ENCODE assay signal across 8 mouse cellular contexts in the genomic region with DNA sequence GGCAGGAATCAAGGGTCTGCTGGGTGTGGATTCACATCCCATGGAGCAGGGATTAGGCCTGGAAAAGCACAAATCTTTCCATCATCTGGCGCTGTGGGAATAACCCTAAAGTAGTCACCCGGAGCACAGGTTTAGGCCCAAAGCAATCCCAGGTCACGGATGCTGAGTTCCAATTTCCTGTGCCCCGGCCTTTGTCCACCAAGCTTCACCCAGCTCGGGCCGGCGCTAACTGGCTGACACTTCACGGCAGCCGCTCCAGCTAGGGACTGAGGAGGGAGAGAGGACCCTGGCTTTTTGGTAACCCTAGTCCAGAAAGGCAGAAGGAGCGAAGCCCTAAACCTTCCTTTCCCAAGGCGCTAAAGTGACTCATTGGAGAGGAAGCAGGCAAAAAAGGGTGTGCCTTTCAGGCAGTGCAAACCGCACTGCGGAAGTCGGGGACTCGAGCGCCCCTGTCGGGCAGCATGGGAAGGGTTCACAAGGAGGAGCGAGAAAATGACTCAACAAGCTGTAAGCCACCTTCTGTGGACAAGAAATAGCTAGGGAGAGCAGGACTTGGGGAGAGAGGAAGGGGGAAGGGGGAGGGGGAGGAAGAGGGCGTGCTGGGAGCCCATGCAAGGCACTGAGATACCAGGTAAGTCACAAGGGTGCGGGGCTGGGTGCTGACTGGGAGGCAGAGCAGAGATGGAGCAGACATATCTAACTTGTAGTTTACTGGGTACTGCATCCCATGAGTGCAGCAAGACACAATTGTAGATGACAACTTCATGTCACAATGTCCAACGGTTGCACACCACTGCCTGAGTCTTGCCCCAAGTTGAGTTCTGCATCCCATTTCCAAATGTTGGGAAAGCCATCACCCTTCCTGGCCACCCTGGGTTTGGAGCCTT. TPM values are rescaled to one million over a fixed set of nuclear protein-coding genes. Genes with fewer than 3 reads are reported as not detected.
DNase-seq lines count a peak whose midpoint lies in the region; ATAC-seq lines count a peak whose summit lies in the region.

No protein-coding gene starts in this region.

- H3K27me3 ChIP-seq in embryonic facial prominence, embryonic 11.5 days (ENCODE audit: control insufficient read depth, insufficient read depth, low read length): no peaks in the 10 kb centered on the region
- no peaks in the 10 kb centered on the region for H3K27me3 ChIP-seq in limb, embryonic 12.5 days
- no peaks in the 10 kb centered on the region for H3K27me3 ChIP-seq in midbrain, embryonic 14.5 days (ENCODE audit: control insufficient read depth, insufficient read depth, low read length)

- H3K4me1 ChIP-seq in embryonic facial prominence, embryonic 11.5 days (ENCODE audit: control insufficient read depth, insufficient read depth, low read length): peaks cover 12% of the 10 kb centered on the region
- peaks cover 30% of the 10 kb centered on the region for H3K4me1 ChIP-seq in limb, embryonic 12.5 days (replicated peaks)
- peaks cover 11% of the 10 kb centered on the region for H3K4me1 ChIP-seq in midbrain, embryonic 14.5 days (ENCODE audit: control insufficient read depth, insufficient read depth, low read length)

- no peaks in the 10 kb centered on the region for H3K36me3 ChIP-seq in embryonic facial prominence, embryonic 11.5 days (replicated peaks; ENCODE audit: control insufficient read depth, insufficient read depth, low read depth, low read length)
- H3K36me3 ChIP-seq in limb, embryonic 12.5 days: no peaks in the 10 kb centered on the region
- H3K36me3 ChIP-seq in midbrain, embryonic 14.5 days (ENCODE audit: control insufficient read depth, insufficient read depth, low read length): no peaks in the 10 kb centered on the region

- no peak overlapping the region for H3K27ac ChIP-seq in embryonic facial prominence, embryonic 11.5 days (replicated peaks; ENCODE audit: low read depth, low read length)
- peak overlapping the region; percentile 72 for H3K27ac ChIP-seq in limb, embryonic 12.5 days
- H3K27ac ChIP-seq in midbrain, embryonic 14.5 days (replicated peaks; ENCODE audit: low read depth, low read length): peak overlapping the region; percentile 75

- 20% methylated on average over 21 of the region's 21 CpGs for WGBS in embryonic facial prominence, embryonic 11.5 days
- 23% methylated on average over 21 of the region's 21 CpGs for WGBS in limb, embryonic 12.5 days
- 15% methylated on average over 21 of the region's 21 CpGs for WGBS in midbrain, embryonic 14.5 days

- no peaks in the 10 kb centered on the region for H3K9me3 ChIP-seq in embryonic facial prominence, embryonic 11.5 days (replicated peaks; ENCODE audit: control insufficient read depth, low read length)
- H3K9me3 ChIP-seq in limb, embryonic 12.5 days: no peaks in the 10 kb centered on the region
- H3K9me3 ChIP-seq in midbrain, embryonic 14.5 days (ENCODE audit: control insufficient read depth, low read length): no peaks in the 10 kb centered on the region

- peak; percentile 93 for DNase-seq in 3134 (ENCODE audit: extremely low read depth, insufficient read length, low spot score)
- peak; percentile 88 for DNase-seq in adrenal gland, postnatal 25 days
- peak; percentile 84 for DNase-seq in embryonic facial prominence, embryonic 11.5 days (ENCODE audit: low spot score)
- DNase-seq in heart, adult 11 months: peak; percentile 99
- DNase-seq in kidney, adult 18-20 months: peak; percentile 90
- peak; percentile 89 for DNase-seq in midbrain, embryonic 14.5 days
- peak; percentile 86 to 93 for DNase-seq in spleen, postnatal 10 days (ENCODE audit: low spot score in 2 of 2)

- peak overlapping the region; percentile 52 for H3K4me2 ChIP-seq in embryonic facial prominence, embryonic 11.5 days (ENCODE audit: low read depth, low read length)
- peak overlapping the region; percentile 48 for H3K4me2 ChIP-seq in limb, embryonic 12.5 days
- peak overlapping the region; percentile 56 for H3K4me2 ChIP-seq in midbrain, embryonic 14.5 days (ENCODE audit: low read length)

- ATAC-seq in embryonic facial prominence, embryonic 11.5 days (replicated peaks; ENCODE audit: insufficient number of reproducible peaks, low FRiP score, low TSS enrichment, low read depth): peak; percentile 51
- no peak for ATAC-seq in limb, embryonic 12.5 days (ENCODE audit: insufficient number of reproducible peaks, insufficient read depth, low FRiP score, low TSS enrichment, low read depth)
- ATAC-seq in midbrain, embryonic 14.5 days (ENCODE audit: low FRiP score, low TSS enrichment): peak; percentile 73

- peak overlapping the region; percentile 66 for H3K9ac ChIP-seq in embryonic facial prominence, embryonic 11.5 days (replicated peaks; ENCODE audit: low read length)
- no peak overlapping the region; the same call in 1 of the 2 replicates for H3K9ac ChIP-seq in limb, embryonic 12.5 days (replicated peaks)
- peak overlapping the region; percentile 42; the same call in 1 of the 2 replicates for H3K9ac ChIP-seq in midbrain, embryonic 14.5 days (replicated peaks; ENCODE audit: low read length)

- peak overlapping the region; percentile 23 for H3K4me3 ChIP-seq in embryonic facial prominence, embryonic 11.5 days (ENCODE audit: low read depth, low read length)
- peak overlapping the region; percentile 20 for H3K4me3 ChIP-seq in limb, embryonic 12.5 days (replicated peaks)
- H3K4me3 ChIP-seq in midbrain, embryonic 14.5 days (replicated peaks; ENCODE audit: low read depth, low read length): peak overlapping the region; percentile 18; the same call in 1 of the 2 replicates

RNA-seq across cellular contexts. Expression of gene Scyl1, which starts 46.7 kb away (rescaled TPM):
- 104 and 120 TPM in 2 replicates for total RNA-seq in adrenal gland, postnatal 25 days (2021)
- polyA plus RNA-seq in embryonic facial prominence, embryonic 11.5 days (2014; fragmentation: Nextera tagmentation; extraction: Ambion mirVana): 53.9 and 55.0 TPM in 2 replicates
- 74.9 and 78.0 TPM in 2 replicates for polyA plus RNA-seq in limb, embryonic 12.5 days (2016; fragmentation: Nextera tagmentation; extraction: Ambion mirVana)
- 73.5 and 78.2 TPM in 2 replicates for polyA plus RNA-seq in midbrain, embryonic 14.5 days (2014; fragmentation: Nextera tagmentation; extraction: Ambion mirVana)

RNA-seq across cellular contexts. Expression of gene Frmd8, which starts 57.1 kb away (rescaled TPM):
- total RNA-seq in adrenal gland, postnatal 25 days (2021): 40.4 and 63.3 TPM in 2 replicates
- 15.8 and 17.6 TPM in 2 replicates for polyA plus RNA-seq in embryonic facial prominence, embryonic 11.5 days (2014; fragmentation: Nextera tagmentation; extraction: Ambion mirVana)
- polyA plus RNA-seq in limb, embryonic 12.5 days (2016; fragmentation: Nextera tagmentation; extraction: Ambion mirVana): 37.2 and 41.4 TPM in 2 replicates
- 8.3 and 12.2 TPM in 2 replicates for polyA plus RNA-seq in midbrain, embryonic 14.5 days (2014; fragmentation: Nextera tagmentation; extraction: Ambion mirVana)

RNA-seq across cellular contexts. Expression of gene Slc25a45, which starts 59.7 kb away (rescaled TPM):
- total RNA-seq in adrenal gland, postnatal 25 days (2021): 39.1 and 39.7 TPM in 2 replicates
- 0.87 and 1.1 TPM in 2 replicates for polyA plus RNA-seq in embryonic facial prominence, embryonic 11.5 days (2014; fragmentation: Nextera tagmentation; extraction: Ambion mirVana)
- polyA plus RNA-seq in limb, embryonic 12.5 days (2016; fragmentation: Nextera tagmentation; extraction: Ambion mirVana): 1.2 and 2.1 TPM in 2 replicates
- 0.73 and 1.2 TPM in 2 replicates for polyA plus RNA-seq in midbrain, embryonic 14.5 days (2014; fragmentation: Nextera tagmentation; extraction: Ambion mirVana)
